In the genomic region with DNA sequence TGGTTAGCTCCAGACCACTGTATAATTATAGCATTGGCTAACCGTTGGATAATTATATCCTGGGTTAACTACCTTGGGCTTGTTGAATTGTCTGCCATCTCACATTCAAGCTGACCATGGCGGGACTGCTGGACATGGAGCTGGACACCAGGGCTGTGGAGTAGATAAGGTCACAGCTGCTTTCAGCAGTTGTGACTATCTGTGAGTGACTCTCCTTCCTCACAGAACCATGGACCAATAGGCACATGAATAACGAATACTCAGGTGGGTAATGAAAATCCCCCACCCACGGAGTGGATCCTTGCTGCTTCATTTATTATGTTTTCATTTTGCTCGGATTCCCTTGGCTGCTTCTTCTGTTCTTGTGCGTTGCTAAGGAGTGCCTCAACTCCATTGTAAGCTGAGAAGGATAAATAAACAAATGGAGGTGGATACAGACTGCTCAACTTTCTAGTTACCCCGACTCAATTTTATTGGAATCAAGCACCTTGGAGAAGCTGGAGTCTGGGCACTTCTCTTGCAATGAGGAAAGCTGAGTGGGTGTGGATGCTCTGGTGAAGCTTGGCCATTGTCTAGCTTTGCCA, we compare ENCODE assay signal across 28 mouse cellular contexts.
A peak's percentile ranks its signal among the peaks of the same experiment; 100 is the strongest.
DNase-seq lines count a peak whose midpoint lies in the region; ATAC-seq and TF ChIP-seq lines count a peak whose summit lies in the region.
"Had no signal": no experiment of that assay in that cellular context is flagged by ENCODE, and none has a peak within 500 bp of the region (broad histone marks: within the 10 kb centered on the region; RNA-seq: fewer than 3 reads in every experiment).

No protein-coding gene starts in this region.

- no peaks in the 10 kb centered on the region for H3K9me3 ChIP-seq in embryonic facial prominence, embryonic 14.5 days (ENCODE audit: control insufficient read depth, low read length)
- no peaks in the 10 kb centered on the region for H3K9me3 ChIP-seq in lung, postnatal 0 days (ENCODE audit: low read length)
- H3K9me3 ChIP-seq: embryonic facial prominence, embryonic 15.5 days; forebrain, embryonic 12.5 days; hindbrain, embryonic 13.5 days; limb, embryonic 10.5 days; limb, embryonic 15.5 days; neural tube, embryonic 15.5 days; stomach, embryonic 15.5 days had no signal

- TF ChIP-seq POLR2A in kidney, adult 2 months (IDR thresholded peaks at IDR 0.05; ENCODE audit: low read depth, low read length), result no peak

- peak; percentile 22; the same call in 1 of the 2 replicates for ATAC-seq in embryonic facial prominence, embryonic 14.5 days (ENCODE audit: low read depth)
- no peak for ATAC-seq in lung, postnatal 0 days
- ATAC-seq: forebrain, postnatal 0 days had no signal

- H3K27ac ChIP-seq in kidney, adult 2 months (ENCODE audit: insufficient read depth, low read depth, low read length), result peak overlapping the region; percentile 55; the same call in 1 of the 2 replicates
- no peak overlapping the region for H3K27ac ChIP-seq in embryonic facial prominence, embryonic 14.5 days (replicated peaks; ENCODE audit: low read depth, low read length)
- H3K27ac ChIP-seq in lung, postnatal 0 days (ENCODE audit: low read length), result no peak overlapping the region
- H3K27ac ChIP-seq: embryonic facial prominence, embryonic 15.5 days; forebrain, embryonic 12.5 days; heart, embryonic 10.5 days; hindbrain, embryonic 13.5 days; limb, embryonic 10.5 days; limb, embryonic 15.5 days; liver, embryonic 13.5 days; neural tube, embryonic 15.5 days; stomach, embryonic 15.5 days had no signal

- no peaks in the 10 kb centered on the region for H3K36me3 ChIP-seq in kidney, adult 2 months (ENCODE audit: control insufficient read depth, insufficient read depth, low read length)
- no peaks in the 10 kb centered on the region for H3K36me3 ChIP-seq in embryonic facial prominence, embryonic 14.5 days (ENCODE audit: control insufficient read depth, insufficient read depth, low read length)
- H3K36me3 ChIP-seq in lung, postnatal 0 days (ENCODE audit: insufficient read depth, low read length), result no peaks in the 10 kb centered on the region
- H3K36me3 ChIP-seq: embryonic facial prominence, embryonic 15.5 days; forebrain, embryonic 12.5 days; heart, embryonic 10.5 days; hindbrain, embryonic 13.5 days; limb, embryonic 10.5 days; limb, embryonic 15.5 days; liver, embryonic 13.5 days; neural tube, embryonic 15.5 days; stomach, embryonic 15.5 days had no signal

- TF ChIP-seq EP300 in lung, postnatal 0 days (IDR thresholded peaks at IDR 0.05), result no peak

- 48% methylated on average over 7 of the region's 7 CpGs for WGBS in kidney, adult 2 months
- WGBS in embryonic facial prominence, embryonic 14.5 days, result 45% methylated on average over 7 of the region's 7 CpGs
- WGBS in lung, postnatal 0 days, result 44% methylated on average over 7 of the region's 7 CpGs

- TF ChIP-seq CTCF in kidney, adult 2 months (conservative IDR thresholded peaks at IDR 0.05; ENCODE audit: insufficient read depth, insufficient read length, low read depth, low read length), result no peak
- no peak for TF ChIP-seq CTCF in lung, postnatal 0 days (IDR thresholded peaks at IDR 0.05)

- H3K4me2 ChIP-seq in embryonic facial prominence, embryonic 14.5 days (ENCODE audit: low read depth, low read length), result no peak overlapping the region
- no peak overlapping the region for H3K4me2 ChIP-seq in lung, postnatal 0 days (replicated peaks; ENCODE audit: low read depth, low read length)
- H3K4me2 ChIP-seq: embryonic facial prominence, embryonic 15.5 days; forebrain, embryonic 12.5 days; hindbrain, embryonic 13.5 days; limb, embryonic 15.5 days; liver, embryonic 13.5 days; neural tube, embryonic 15.5 days; stomach, embryonic 15.5 days had no signal

- no peak overlapping the region for H3K4me3 ChIP-seq in kidney, adult 2 months (ENCODE audit: insufficient read depth, low read depth, low read length)
- no peak overlapping the region for H3K4me3 ChIP-seq in embryonic facial prominence, embryonic 14.5 days (ENCODE audit: low read depth, low read length)
- no peak overlapping the region for H3K4me3 ChIP-seq in lung, postnatal 0 days (ENCODE audit: low read depth, low read length)
- H3K4me3 ChIP-seq: embryonic facial prominence, embryonic 15.5 days; forebrain, embryonic 12.5 days; heart, embryonic 10.5 days; hindbrain, embryonic 13.5 days; limb, embryonic 10.5 days; limb, embryonic 15.5 days; liver, embryonic 13.5 days; neural tube, embryonic 15.5 days; stomach, embryonic 15.5 days had no signal

- no peak overlapping the region for H3K9ac ChIP-seq in embryonic facial prominence, embryonic 14.5 days (ENCODE audit: low read depth, low read length)
- no peak overlapping the region for H3K9ac ChIP-seq in lung, postnatal 0 days (replicated peaks; ENCODE audit: low read depth)
- H3K9ac ChIP-seq: embryonic facial prominence, embryonic 15.5 days; forebrain, embryonic 12.5 days; forebrain, postnatal 0 days; hindbrain, embryonic 13.5 days; limb, embryonic 15.5 days; liver, embryonic 13.5 days; neural tube, embryonic 15.5 days; stomach, embryonic 15.5 days had no signal

- H3K27me3 ChIP-seq in kidney, adult 2 months (replicated peaks; ENCODE audit: control insufficient read depth, insufficient read depth, low read length), result no peaks in the 10 kb centered on the region
- H3K27me3 ChIP-seq in embryonic facial prominence, embryonic 14.5 days (replicated peaks; ENCODE audit: control insufficient read depth, insufficient read depth, low read length), result no peaks in the 10 kb centered on the region
- no peaks in the 10 kb centered on the region for H3K27me3 ChIP-seq in lung, postnatal 0 days (replicated peaks; ENCODE audit: insufficient read depth, low read length)
- H3K27me3 ChIP-seq: embryonic facial prominence, embryonic 15.5 days; forebrain, embryonic 12.5 days; hindbrain, embryonic 13.5 days; limb, embryonic 15.5 days; liver, embryonic 13.5 days; neural tube, embryonic 15.5 days; stomach, embryonic 15.5 days had no signal

- peaks cover 18% of the 10 kb centered on the region for H3K4me1 ChIP-seq in kidney, adult 2 months (ENCODE audit: control insufficient read depth, insufficient read depth, low read length)
- 0 out of 2 replicates have a peak, but pooled peaks cover 4% of the 10 kb centered on the region for H3K4me1 ChIP-seq in embryonic facial prominence, embryonic 14.5 days (ENCODE audit: control insufficient read depth, insufficient read depth, low read length)
- peaks cover 7% of the 10 kb centered on the region; the same call in 1 of the 2 replicates for H3K4me1 ChIP-seq in lung, postnatal 0 days (ENCODE audit: insufficient read depth, low read depth, low read length)
- H3K4me1 ChIP-seq: embryonic facial prominence, embryonic 15.5 days; forebrain, embryonic 12.5 days; limb, embryonic 15.5 days; liver, embryonic 13.5 days had no signal

- no peak for DNase-seq in kidney, adult 2 months
- DNase-seq in kidney, adult 9 months, result no peak
- DNase-seq in retina, embryonic 14.5 days (ENCODE audit: low spot score), result peak; percentile 13
- DNase-seq in retina, postnatal 1 day, result no peak
- DNase-seq in embryonic facial prominence, embryonic 14.5 days (ENCODE audit: low spot score), result no peak
- DNase-seq in lung, postnatal 0 days (ENCODE audit: low spot score), result no peak
- DNase-seq: adrenal gland, postnatal 14 days; B cell, adult 2 months; cerebellum, adult 11-12 months; cerebellum, adult 9-11 months; forebrain, postnatal 0 days; gastrocnemius, postnatal 10 days; heart, postnatal 4 days; kidney, adult 18-20 months; layer of hippocampus, adult 9-11 months; liver, embryonic 13.5 days; lung, adult 18-20 months; lung, postnatal 10 days; midbrain, embryonic 14.5 days; right cerebral cortex, adult 18-20 months had no signal
